Mouse (Mus musculus): ENCODE measurements around the gene Esrrb. TPM values are rescaled to one million over a fixed set of nuclear protein-coding genes. Genes with fewer than 3 reads are reported as not detected.
A peak's percentile ranks its signal among the peaks of the same experiment; 100 is the strongest.

Esrrb gene
- polyA plus RNA-seq, 1 experiment from 2014 or later: 5.2 TPM

DNA sequence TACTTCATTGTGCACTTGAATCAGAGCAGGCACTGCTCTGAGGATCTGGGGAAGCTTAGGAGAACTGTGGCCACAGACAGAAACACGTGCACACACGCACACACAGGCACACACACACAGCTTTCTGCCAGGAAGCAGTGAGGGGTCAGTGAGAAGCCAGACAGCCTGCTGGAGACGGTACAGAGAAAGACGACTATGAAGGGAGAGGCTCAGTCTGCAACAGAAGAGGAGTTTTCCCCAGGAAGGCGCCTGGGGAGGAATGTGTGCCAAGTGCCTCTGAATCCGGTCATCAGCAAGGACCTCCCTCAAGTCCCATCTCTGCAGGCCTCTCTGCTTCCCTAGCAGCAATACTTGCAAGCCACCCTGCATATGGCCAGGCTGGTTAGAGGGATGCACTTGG is 1.5 kb upstream of the Esrrb start:
- Histone ChIP-seq H3K4me3 (ENCODE audit: low read length) (no peak overlapping the region), H3K27me3 (replicated peaks; ENCODE audit: control insufficient read depth, insufficient read depth, low read length) (no peaks in the 10 kb centered on the region; the same call in 1 of the 2 replicates), H3K9ac (ENCODE audit: low read depth, low read length) (no peak overlapping the region), H3K9me3 (ENCODE audit: control insufficient read depth, low read length) (no peaks in the 10 kb centered on the region), H3K4me2 (ENCODE audit: low read length) (no peak overlapping the region), H3K4me1 (ENCODE audit: control insufficient read depth, insufficient read depth, low read depth, low read length) (peaks cover 6% of the 10 kb centered on the region), H3K27ac (ENCODE audit: low read depth, low read length) (no peak overlapping the region), H3K36me3 (ENCODE audit: control insufficient read depth, insufficient read depth, low read length) (no peaks in the 10 kb centered on the region)
- no peak for ATAC-seq
- 48% methylated on average over 6 of the region's 6 CpGs for WGBS

DNA sequence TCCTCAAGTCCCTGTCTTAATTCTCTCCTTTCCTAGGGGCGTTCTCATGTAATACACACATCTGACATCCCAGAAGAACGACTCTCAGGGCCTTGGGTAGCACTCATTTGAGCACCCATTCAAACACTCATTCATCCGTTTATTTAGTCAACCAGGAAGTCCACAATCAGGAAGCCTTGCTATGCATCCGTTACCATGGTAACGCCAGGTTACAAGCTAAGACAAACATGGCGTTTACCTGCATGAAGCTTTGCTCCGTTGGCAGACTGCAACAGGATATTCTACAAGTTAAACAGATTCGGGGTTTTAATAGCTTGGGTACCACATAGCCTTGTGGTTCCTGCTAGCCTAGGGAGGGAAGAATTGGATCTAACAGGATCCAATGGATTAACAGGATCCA is 1.0 kb upstream of the Esrrb start:
- 79% methylated on average over 8 of the region's 8 CpGs for WGBS
- Histone ChIP-seq H3K9me3 (ENCODE audit: control insufficient read depth, low read length) (no peaks in the 10 kb centered on the region), H3K36me3 (ENCODE audit: control insufficient read depth, insufficient read depth, low read length) (no peaks in the 10 kb centered on the region), H3K4me3 (ENCODE audit: low read length) (no peak overlapping the region), H3K27ac (ENCODE audit: low read depth, low read length) (no peak overlapping the region), H3K4me2 (ENCODE audit: low read length) (no peak overlapping the region), H3K27me3 (replicated peaks; ENCODE audit: control insufficient read depth, insufficient read depth, low read length) (no peaks in the 10 kb centered on the region; the same call in 1 of the 2 replicates), H3K4me1 (ENCODE audit: control insufficient read depth, insufficient read depth, low read depth, low read length) (peaks cover 8% of the 10 kb centered on the region), H3K9ac (ENCODE audit: low read depth, low read length) (no peak overlapping the region)
- ATAC-seq: no peak

DNA sequence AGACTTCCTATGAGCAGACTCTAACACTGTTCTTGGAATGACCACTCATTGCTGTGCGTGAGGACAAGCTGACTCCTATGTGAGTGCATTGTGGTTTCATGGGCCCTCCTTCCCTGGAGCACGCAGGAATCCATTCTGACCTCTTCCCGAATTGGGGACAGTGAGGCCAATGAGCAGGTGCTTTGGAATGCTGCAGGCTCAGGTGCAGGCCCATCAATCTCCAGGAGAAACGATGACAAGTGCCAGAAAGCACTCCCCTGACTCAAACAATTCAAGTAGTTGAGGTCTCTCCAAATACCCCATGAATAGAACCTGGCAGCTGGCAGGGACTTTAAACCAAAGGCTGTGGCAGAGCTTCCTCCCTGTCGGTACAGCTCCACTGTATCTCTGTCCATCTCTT is 3.4 kb downstream of the Esrrb start:
- Histone ChIP-seq H3K4me1 (ENCODE audit: control insufficient read depth, insufficient read depth, low read depth, low read length) (peaks cover 10% of the 10 kb centered on the region), H3K4me3 (ENCODE audit: low read length) (no peak overlapping the region), H3K4me2 (ENCODE audit: low read length) (no peak overlapping the region), H3K9ac (ENCODE audit: low read depth, low read length) (no peak overlapping the region), H3K27ac (ENCODE audit: low read depth, low read length) (no peak overlapping the region), H3K36me3 (ENCODE audit: control insufficient read depth, insufficient read depth, low read length) (no peaks in the 10 kb centered on the region), H3K9me3 (ENCODE audit: control insufficient read depth, low read length) (no peaks in the 10 kb centered on the region), H3K27me3 (replicated peaks; ENCODE audit: control insufficient read depth, insufficient read depth, low read length) (no peaks in the 10 kb centered on the region)
- 10% methylated on average over 5 of the region's 5 CpGs for WGBS
- ATAC-seq: 0 out of 2 replicates have a peak, but pooled peaks have one; percentile 16

DNA sequence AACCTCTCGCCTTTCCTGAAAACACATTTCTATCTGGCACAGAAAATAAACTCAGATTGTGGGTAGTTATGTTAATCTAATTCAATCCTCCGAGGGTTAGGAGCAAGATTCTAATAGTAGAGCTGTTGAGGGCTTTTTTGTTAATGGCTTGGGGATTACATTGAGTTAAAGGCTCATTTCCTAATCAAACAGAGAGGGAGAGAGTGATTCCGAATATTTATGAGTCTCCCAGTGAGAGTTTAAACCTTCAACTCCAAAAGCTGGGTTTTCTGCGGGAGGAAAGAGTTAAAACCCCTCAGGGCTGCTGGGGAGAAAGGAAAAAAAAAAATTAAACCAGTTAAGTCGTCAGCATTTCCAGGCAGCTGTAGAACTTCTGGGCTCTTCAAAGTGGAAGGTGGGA is 3.8 kb downstream of the Esrrb start:
- H3K27me3 ChIP-seq (replicated peaks; ENCODE audit: control insufficient read depth, insufficient read depth, low read length): no peaks in the 10 kb centered on the region
- no peak overlapping the region for H3K9ac ChIP-seq (ENCODE audit: low read depth, low read length)
- H3K4me2 ChIP-seq (ENCODE audit: low read length): no peak overlapping the region
- no peak overlapping the region for H3K4me3 ChIP-seq (ENCODE audit: low read length)
- H3K27ac ChIP-seq (ENCODE audit: low read depth, low read length): no peak overlapping the region
- no peak for ATAC-seq
- H3K36me3 ChIP-seq (ENCODE audit: control insufficient read depth, insufficient read depth, low read length): no peaks in the 10 kb centered on the region
- peaks cover 10% of the 10 kb centered on the region for H3K4me1 ChIP-seq (ENCODE audit: control insufficient read depth, insufficient read depth, low read depth, low read length)
- no peaks in the 10 kb centered on the region for H3K9me3 ChIP-seq (ENCODE audit: control insufficient read depth, low read length)
- 18% methylated on average over 5 of the region's 5 CpGs for WGBS

DNA sequence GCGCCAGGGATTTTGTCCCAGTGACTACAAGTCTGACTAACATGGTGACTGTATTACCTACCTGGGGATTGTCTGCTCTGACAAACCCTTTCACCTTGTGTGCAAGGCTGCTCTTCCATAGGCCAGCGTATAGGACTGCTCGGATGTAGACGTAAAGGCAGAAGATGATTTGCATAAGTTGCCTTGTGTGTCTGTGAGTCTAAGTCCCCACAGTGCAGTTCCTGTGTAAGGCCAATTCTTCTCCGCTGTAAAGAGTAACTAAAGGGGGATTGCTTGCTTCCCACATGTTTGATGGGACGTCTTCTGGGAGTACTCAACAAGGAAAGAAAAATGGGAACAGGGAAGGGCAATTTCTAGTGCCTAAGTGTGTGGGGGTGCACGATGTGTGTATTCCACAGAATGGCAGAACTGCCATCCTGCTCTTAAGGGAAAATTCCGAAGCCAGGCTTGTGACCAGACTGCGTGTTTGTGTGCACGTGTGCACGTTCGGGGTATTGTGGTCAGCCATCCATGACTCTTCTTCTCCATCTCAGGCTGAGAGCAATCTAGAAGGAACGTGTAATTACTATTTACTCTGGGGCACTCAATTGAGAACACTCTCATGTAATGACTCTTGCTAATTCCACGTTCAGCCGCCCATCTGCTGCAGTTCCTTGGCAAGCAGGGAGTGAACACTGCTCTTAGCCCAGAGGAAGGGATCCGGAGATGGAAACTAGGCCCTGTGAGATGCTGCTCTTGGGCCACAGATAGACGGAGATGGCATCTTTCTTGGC is 9.9 kb downstream of the Esrrb start:
- Histone ChIP-seq H3K9me3 (ENCODE audit: control insufficient read depth, low read length) (no peaks in the 10 kb centered on the region), H3K4me3 (ENCODE audit: low read length) (no peak overlapping the region), H3K4me2 (ENCODE audit: low read length) (no peak overlapping the region), H3K4me1 (ENCODE audit: control insufficient read depth, insufficient read depth, low read depth, low read length) (peaks cover 2% of the 10 kb centered on the region; the same call in 1 of the 2 replicates), H3K36me3 (ENCODE audit: control insufficient read depth, insufficient read depth, low read length) (no peaks in the 10 kb centered on the region), H3K27me3 (replicated peaks; ENCODE audit: control insufficient read depth, insufficient read depth, low read length) (no peaks in the 10 kb centered on the region), H3K27ac (ENCODE audit: low read depth, low read length) (no peak overlapping the region; the same call in 1 of the 2 replicates), H3K9ac (ENCODE audit: low read depth, low read length) (no peak overlapping the region)
- ATAC-seq: peak; percentile 71
- WGBS: 62% methylated on average over 17 of the region's 17 CpGs

DNA sequence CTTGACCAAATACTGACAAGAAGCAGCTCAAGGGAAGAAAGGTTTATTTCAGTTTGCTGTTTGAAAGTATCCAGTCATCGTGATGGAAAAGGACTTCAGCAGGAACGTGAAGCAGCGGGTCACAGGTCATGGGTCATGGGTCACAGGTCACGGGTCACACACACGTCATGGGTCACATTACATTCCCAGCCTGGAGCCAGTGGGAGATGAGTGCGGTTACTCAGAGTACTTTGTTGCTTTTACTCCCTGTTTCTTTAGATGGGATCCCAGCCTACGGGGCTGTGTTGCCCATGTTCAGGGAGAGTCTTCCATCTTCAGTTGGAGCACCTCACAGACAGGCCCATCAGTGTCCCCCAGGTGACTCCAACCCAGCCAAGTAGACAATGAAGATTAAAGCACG is 13.4 kb downstream of the Esrrb start:
- no peak for ATAC-seq
- no peaks in the 10 kb centered on the region for H3K36me3 ChIP-seq (ENCODE audit: control insufficient read depth, insufficient read depth, low read length)
- H3K4me2 ChIP-seq (ENCODE audit: low read length): no peak overlapping the region
- H3K27me3 ChIP-seq (replicated peaks; ENCODE audit: control insufficient read depth, insufficient read depth, low read length): no peaks in the 10 kb centered on the region
- no peak overlapping the region for H3K27ac ChIP-seq (ENCODE audit: low read depth, low read length)
- H3K9ac ChIP-seq (ENCODE audit: low read depth, low read length): no peak overlapping the region
- no peak overlapping the region for H3K4me3 ChIP-seq (ENCODE audit: low read length)
- H3K9me3 ChIP-seq (ENCODE audit: control insufficient read depth, low read length): no peaks in the 10 kb centered on the region
- peaks cover 5% of the 10 kb centered on the region for H3K4me1 ChIP-seq (ENCODE audit: control insufficient read depth, insufficient read depth, low read depth, low read length)
- 59% methylated on average over 8 of the region's 8 CpGs for WGBS

DNA sequence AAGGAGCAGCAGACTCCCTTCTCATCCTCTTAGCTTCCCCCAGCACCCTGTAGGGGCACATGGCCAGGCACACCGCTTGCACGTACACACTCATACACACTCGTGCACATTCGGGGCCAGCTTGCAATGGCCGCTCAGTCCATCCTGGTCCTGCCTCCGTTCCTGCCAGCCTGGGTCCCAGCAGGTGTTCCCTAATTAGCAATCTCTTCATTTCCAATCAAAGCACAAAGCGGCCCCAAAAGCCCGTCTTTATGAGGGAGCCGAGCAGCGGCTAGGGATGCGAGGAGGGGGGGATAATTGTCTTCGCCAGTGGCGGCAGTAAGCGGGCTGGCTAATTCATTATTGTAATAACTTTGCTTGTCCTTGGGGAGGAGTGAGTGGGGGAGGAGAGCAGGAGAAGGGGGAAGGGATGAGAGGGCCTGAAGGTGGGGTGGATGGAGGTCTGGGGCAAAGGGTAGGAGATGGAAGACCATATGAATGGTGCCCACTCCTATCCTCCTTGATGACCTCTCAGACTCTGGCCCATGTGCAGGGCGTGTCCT is 18.8 kb downstream of the Esrrb start:
- peak overlapping the region; percentile 44 for H3K4me2 ChIP-seq (ENCODE audit: low read length)
- no peak overlapping the region for H3K4me3 ChIP-seq (ENCODE audit: low read length)
- H3K4me1 ChIP-seq (ENCODE audit: control insufficient read depth, insufficient read depth, low read depth, low read length): peaks cover 14% of the 10 kb centered on the region
- H3K27me3 ChIP-seq (replicated peaks; ENCODE audit: control insufficient read depth, insufficient read depth, low read length): no peaks in the 10 kb centered on the region
- no peaks in the 10 kb centered on the region for H3K36me3 ChIP-seq (ENCODE audit: control insufficient read depth, insufficient read depth, low read length)
- no peaks in the 10 kb centered on the region for H3K9me3 ChIP-seq (ENCODE audit: control insufficient read depth, low read length)
- H3K27ac ChIP-seq (ENCODE audit: low read depth, low read length): peak overlapping the region; percentile 31; the same call in 1 of the 2 replicates
- no peak overlapping the region; the same call in 1 of the 2 replicates for H3K9ac ChIP-seq (ENCODE audit: low read depth, low read length)
- peak; percentile 75 for ATAC-seq
- 7% methylated on average over 15 of the region's 15 CpGs for WGBS

DNA sequence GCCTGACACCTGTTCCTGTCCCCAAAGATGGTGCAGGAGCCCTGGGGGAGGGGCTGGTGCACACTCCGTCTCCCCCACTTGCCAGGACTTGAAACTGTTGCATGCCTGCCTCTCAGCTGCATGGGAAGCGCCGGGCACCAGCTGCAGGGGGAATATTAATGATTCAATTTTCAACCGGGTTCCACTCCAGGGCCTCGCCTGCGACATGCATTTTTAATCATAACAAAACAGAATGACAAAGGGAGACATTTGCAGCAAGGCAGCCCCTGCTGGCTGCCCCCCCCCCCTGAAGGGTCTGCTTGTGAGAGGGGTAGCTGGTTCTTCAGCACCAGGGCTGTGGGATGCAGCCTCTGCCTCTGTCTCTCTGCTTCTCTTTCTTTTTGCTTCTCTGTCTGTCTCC is 22.9 kb downstream of the Esrrb start:
- WGBS: 4% methylated on average over 6 of the region's 6 CpGs
- Histone ChIP-seq H3K4me1 (ENCODE audit: control insufficient read depth, insufficient read depth, low read depth, low read length) (peaks cover 17% of the 10 kb centered on the region), H3K4me2 (ENCODE audit: low read length) (no peak overlapping the region)

DNA sequence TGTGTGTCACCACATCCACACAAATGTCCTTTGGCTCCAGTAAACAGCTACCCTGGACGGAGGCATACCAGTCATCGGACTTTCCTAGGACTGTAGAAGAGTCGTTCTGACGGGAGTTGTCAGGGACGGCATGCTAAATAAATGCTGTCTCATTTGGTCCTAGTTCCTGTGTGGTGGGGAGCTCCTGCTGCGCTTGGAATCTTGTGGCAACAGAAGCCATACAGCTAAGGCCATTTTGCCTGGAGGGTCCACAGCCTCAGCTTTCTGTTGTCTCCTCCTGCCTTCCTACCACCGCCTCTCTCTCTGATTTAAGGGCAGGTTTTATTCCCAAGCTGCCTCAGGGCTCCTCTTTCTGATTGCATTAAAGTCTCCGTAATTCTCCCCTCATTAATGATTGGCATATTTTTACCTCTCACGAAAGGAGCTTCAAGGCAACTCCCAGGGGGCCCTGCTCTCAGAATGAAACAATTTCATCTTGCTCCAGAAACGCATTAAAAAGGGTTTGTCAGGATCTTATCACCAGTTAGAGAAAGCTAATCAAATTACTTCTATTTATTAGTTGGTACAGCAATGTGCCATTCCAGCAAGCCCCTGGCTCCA is 26.9 kb downstream of the Esrrb start:
- no peaks in the 10 kb centered on the region for H3K9me3 ChIP-seq (ENCODE audit: control insufficient read depth, low read length)
- H3K36me3 ChIP-seq (ENCODE audit: control insufficient read depth, insufficient read depth, low read length): no peaks in the 10 kb centered on the region
- peaks cover 5% of the 10 kb centered on the region; the same call in 1 of the 2 replicates for H3K4me1 ChIP-seq (ENCODE audit: control insufficient read depth, insufficient read depth, low read depth, low read length)
- no peaks in the 10 kb centered on the region for H3K27me3 ChIP-seq (replicated peaks; ENCODE audit: control insufficient read depth, insufficient read depth, low read length)
- no peak for ATAC-seq
- no peak overlapping the region for H3K4me3 ChIP-seq (ENCODE audit: low read length)
- no peak overlapping the region for H3K4me2 ChIP-seq (ENCODE audit: low read length)
- no peak overlapping the region for H3K9ac ChIP-seq (ENCODE audit: low read depth, low read length)
- H3K27ac ChIP-seq (ENCODE audit: low read depth, low read length): peak overlapping the region; percentile 26; the same call in 1 of the 2 replicates
- WGBS: 42% methylated on average over 10 of the region's 10 CpGs

More for the DNA sequence above, 22.9 kb downstream of the Esrrb start:
- no peaks in the 10 kb centered on the region for H3K27me3 ChIP-seq (replicated peaks; ENCODE audit: control insufficient read depth, insufficient read depth, low read length)
- H3K36me3 ChIP-seq (ENCODE audit: control insufficient read depth, insufficient read depth, low read length): no peaks in the 10 kb centered on the region
- no peaks in the 10 kb centered on the region for H3K9me3 ChIP-seq (ENCODE audit: control insufficient read depth, low read length)
- ATAC-seq: 0 out of 2 replicates have a peak, but pooled peaks have one; percentile 12
- no peak overlapping the region for H3K27ac ChIP-seq (ENCODE audit: low read depth, low read length)
- no peak overlapping the region for H3K4me3 ChIP-seq (ENCODE audit: low read length)
- H3K9ac ChIP-seq (ENCODE audit: low read depth, low read length): no peak overlapping the region
